In the genomic region with DNA sequence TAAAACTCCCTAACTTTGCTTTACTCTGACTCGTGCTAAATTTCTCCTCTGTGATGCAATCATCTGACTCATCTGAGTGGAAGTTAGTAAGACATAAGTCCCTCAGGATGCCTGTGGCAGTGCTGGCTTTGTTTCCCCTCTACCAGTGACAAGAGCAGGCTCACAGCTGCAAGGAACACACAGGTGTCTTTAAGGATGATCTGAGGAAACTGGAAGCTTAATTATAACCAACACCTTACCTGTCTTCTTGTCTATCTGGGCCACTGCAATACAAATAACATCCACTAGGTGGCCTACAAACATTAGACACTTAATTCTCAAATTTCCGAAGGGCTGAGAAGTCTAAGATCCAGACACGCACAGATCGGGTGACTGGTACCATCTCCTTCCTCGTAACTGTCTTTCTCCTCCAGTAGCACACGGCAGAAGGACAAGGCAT, we compare ENCODE assay signal across 8 mouse cellular contexts. TPM values are rescaled to one million over a fixed set of nuclear protein-coding genes. Genes with fewer than 3 reads are reported as not detected.
A peak's percentile ranks its signal among the peaks of the same experiment; 100 is the strongest.
DNase-seq lines count a peak whose midpoint lies in the region; ATAC-seq and TF ChIP-seq lines count a peak whose summit lies in the region.
"Had no signal": no experiment of that assay in that cellular context is flagged by ENCODE, and none has a peak within 500 bp of the region (broad histone marks: within the 10 kb centered on the region; RNA-seq: fewer than 3 reads in every experiment).

No protein-coding gene starts in this region.

- peak; percentile 62 to 63 for DNase-seq in right cerebral cortex, adult 2 months (ENCODE audit: low spot score in 2 of 2)
- DNase-seq in right cerebral cortex, postnatal 36 days (ENCODE audit: low spot score in 2 of 2), result no peak
- DNase-seq in Patski (ENCODE audit: low read depth, low spot score) (no peak), liver (peak; percentile 19)
- peak; percentile 41 for DNase-seq in cerebellum, adult 9-11 months
- peak; percentile 61 for DNase-seq in hindlimb bud, embryonic 11.5 days (ENCODE audit: extremely low spot score, low read depth, low spot score)
- DNase-seq in naive thymus-derived CD4-positive, alpha-beta T cell, adult 2 months (ENCODE audit: low read depth), result peak; percentile 87

- peaks cover 24% of the 10 kb centered on the region for H3K27me3 ChIP-seq in Patski
- H3K27me3 ChIP-seq: hindbrain, embryonic 15.5 days had no signal

- POLR2A ChIA-PET in Patski (lab: Charles Lee), result no interaction called here

- in situ Hi-C loops in Patski (cut with MboI; ENCODE audit: low pct_unique_long_range_greater_than_20kb), result no loop called here

- CTCF ChIA-PET in Patski (lab: Charles Lee), result interaction anchor here (1.0 to 1.4 kb wide), 2 partner anchors 16 to 241 kb away, joined by 3 to 8 read pairs; a partner anchor contains a TSS

- TF ChIP-seq CTCF in Patski (IDR thresholded peaks at IDR 0.05), result peak; percentile 83

- ATAC-seq in Patski, result peak; percentile 96

RNA-seq across cellular contexts. Expression of a gene that starts 3.7 kb away (rescaled TPM):
- polyA plus RNA-seq in Patski (2021), result 38.9 TPM

RNA-seq across cellular contexts. Expression of a gene that starts 15.5 kb away (rescaled TPM):
- polyA plus RNA-seq in Patski (2021), result 50.8 TPM

Comparison
In these comparisons a context has a peak if more than half of its experiments do, and no peak if none do; other contexts are left out.
1. DNase-seq: peak in right cerebral cortex, adult 2 months (2 of 2), cerebellum, adult 9-11 months (single experiment), hindlimb bud, embryonic 11.5 days (single experiment), liver (single experiment) and naive thymus-derived CD4-positive, alpha-beta T cell, adult 2 months (single experiment); none in right cerebral cortex, postnatal 36 days (0 of 2) and Patski (single experiment).